In the genomic region with DNA sequence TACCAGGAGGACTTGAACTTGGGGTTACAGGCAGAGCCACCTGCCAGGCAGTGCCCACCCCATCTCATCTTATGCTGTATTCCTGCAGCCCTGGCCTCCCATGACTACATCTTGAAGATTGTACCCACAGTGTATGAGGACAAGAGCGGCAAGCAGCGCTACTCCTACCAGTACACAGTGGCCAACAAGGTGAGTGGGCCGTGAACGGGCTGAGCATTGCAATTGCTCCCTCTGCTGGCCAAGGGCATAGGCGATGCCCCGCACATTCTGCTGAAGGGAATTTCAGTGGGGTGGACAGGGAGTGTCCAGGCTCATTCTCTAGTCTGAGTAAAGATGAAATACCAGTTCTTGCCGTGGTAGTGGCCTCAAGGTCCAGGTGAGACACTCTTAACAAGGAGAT, we compare ENCODE assay signal across 8 mouse cellular contexts. TPM values are rescaled to one million over a fixed set of nuclear protein-coding genes. Genes with fewer than 3 reads are reported as not detected.
DNase-seq lines count a peak whose midpoint lies in the region; ATAC-seq and TF ChIP-seq lines count a peak whose summit lies in the region.

No protein-coding gene starts in this region.

- H3K9ac ChIP-seq in liver, embryonic 15.5 days: no peak overlapping the region
- H3K9ac ChIP-seq in neural tube, embryonic 13.5 days: no peak overlapping the region

- DNase-seq in CD4-positive helper T cell, adult 2 months (ENCODE audit: low read depth, low spot score): peak; percentile 69
- peak; percentile 74 for DNase-seq in adrenal gland, adult 8-10 months
- peak; percentile 84 for DNase-seq in embryo, embryonic 11 days
- peak; percentile 84 to 93 for DNase-seq in heart, adult 18-20 months
- peak; percentile 90 for DNase-seq in kidney, adult 2 months
- DNase-seq in thymus, postnatal 0 days (ENCODE audit: low spot score): peak; percentile 72

- no peaks in the 10 kb centered on the region for H3K36me3 ChIP-seq in kidney, adult 2 months (ENCODE audit: control insufficient read depth, insufficient read depth, low read length)
- peaks cover 45% of the 10 kb centered on the region for H3K36me3 ChIP-seq in liver, embryonic 15.5 days (replicated peaks)
- peaks cover 84% of the 10 kb centered on the region for H3K36me3 ChIP-seq in neural tube, embryonic 13.5 days

- H3K9me3 ChIP-seq in liver, embryonic 15.5 days (replicated peaks): no peaks in the 10 kb centered on the region
- no peaks in the 10 kb centered on the region for H3K9me3 ChIP-seq in neural tube, embryonic 13.5 days

- ATAC-seq in liver, embryonic 15.5 days (ENCODE audit: insufficient read depth): peak; percentile 12; the same call in 1 of the 2 replicates
- ATAC-seq in neural tube, embryonic 13.5 days (ENCODE audit: low read depth): peak; percentile 71

- H3K4me1 ChIP-seq in kidney, adult 2 months (ENCODE audit: control insufficient read depth, insufficient read depth, low read length): peaks cover 26% of the 10 kb centered on the region
- H3K4me1 ChIP-seq in liver, embryonic 15.5 days (replicated peaks): peaks cover 13% of the 10 kb centered on the region; the same call in 1 of the 2 replicates
- no peaks in the 10 kb centered on the region for H3K4me1 ChIP-seq in neural tube, embryonic 13.5 days (replicated peaks)

- 2% methylated on average over 7 of the region's 7 CpGs for WGBS in kidney, adult 2 months
- 24% methylated on average over 7 of the region's 7 CpGs for WGBS in liver, embryonic 15.5 days (ENCODE audit: insufficient replicate concordance)
- 39% methylated on average over 7 of the region's 7 CpGs for WGBS in neural tube, embryonic 13.5 days

- no peaks in the 10 kb centered on the region for H3K27me3 ChIP-seq in kidney, adult 2 months (replicated peaks; ENCODE audit: control insufficient read depth, insufficient read depth, low read length)
- no peaks in the 10 kb centered on the region for H3K27me3 ChIP-seq in liver, embryonic 15.5 days
- no peaks in the 10 kb centered on the region for H3K27me3 ChIP-seq in neural tube, embryonic 13.5 days

- TF ChIP-seq POLR2A in kidney, adult 2 months (IDR thresholded peaks at IDR 0.05; ENCODE audit: low read depth, low read length): no peak

- H3K4me3 ChIP-seq in kidney, adult 2 months (ENCODE audit: insufficient read depth, low read depth, low read length): no peak overlapping the region
- H3K4me3 ChIP-seq in liver, embryonic 15.5 days (replicated peaks): no peak overlapping the region
- no peak overlapping the region for H3K4me3 ChIP-seq in neural tube, embryonic 13.5 days

- no peak overlapping the region for H3K4me2 ChIP-seq in liver, embryonic 15.5 days
- H3K4me2 ChIP-seq in neural tube, embryonic 13.5 days: no peak overlapping the region

- H3K27ac ChIP-seq in kidney, adult 2 months (ENCODE audit: insufficient read depth, low read depth, low read length): peak overlapping the region; percentile 54
- H3K27ac ChIP-seq in liver, embryonic 15.5 days (replicated peaks): 0 out of 2 replicates have a peak overlapping the region, but pooled peaks have one; percentile 30
- no peak overlapping the region for H3K27ac ChIP-seq in neural tube, embryonic 13.5 days (replicated peaks)

- peak; percentile 99 for TF ChIP-seq CTCF in kidney, adult 2 months (conservative IDR thresholded peaks at IDR 0.05; ENCODE audit: insufficient read depth, insufficient read length, low read depth, low read length)

RNA-seq across cellular contexts. Expression of gene Atp6v0e, which starts 24.4 kb away (rescaled TPM):
- total RNA-seq in adrenal gland, adult 8-10 months (2022): 100 to 1,000 TPM; 183 to 265 (median 234) TPM
- total RNA-seq in heart, adult 18-20 months (2021): 10 to 100 TPM; 62.8 to 68.0 TPM
- 399 and 450 TPM in 2 replicates for polyA plus RNA-seq in kidney, adult 2 months (2012; rRNA removed)
- polyA plus RNA-seq in liver, embryonic 15.5 days (2015; fragmentation: Nextera tagmentation; extraction: Ambion mirVana): 141 and 154 TPM in 2 replicates
- polyA plus RNA-seq in neural tube, embryonic 13.5 days (2015; fragmentation: Nextera tagmentation; extraction: Ambion mirVana): 126 and 130 TPM in 2 replicates
- 352 and 361 TPM in 2 replicates for polyA plus RNA-seq in thymus, postnatal 0 days (2015; fragmentation: Nextera tagmentation; extraction: Ambion mirVana)
